Mouse (Mus musculus) stomach, embryonic 15.5 days (tissue): Measurements from ENCODE around the gene Ceacam14. TPM values are rescaled to one million over a fixed set of nuclear protein-coding genes. Genes with fewer than 3 reads are reported as not detected.

Source experiments
- ATAC-seq: fragments of 200-750 bp; cut with Nextera tagmentation; 2 replicates; pipeline ENCODE4 v1.8.0; 2017; ENCODE audit warnings: low read depth, moderate number of reproducible peaks, moderate TSS enrichment; ENCODE audit not compliant: insufficient read depth, low FRiP score
- H3K27ac ChIP-seq: fragments of 300-500 bp; sonication (generic); 2 replicates; pipeline ENCODE4 v1.5.1; 2015; ENCODE audit warnings: mild to moderate bottlenecking, inconsistent platforms
- H3K27me3 ChIP-seq: fragments of 300-500 bp; sonication (generic); replicated peaks from 2 replicates; pipeline ENCODE4 v1.6.1; 2015; ENCODE audit warnings: inconsistent platforms
- H3K36me3 ChIP-seq: fragments of 300-500 bp; sonication (generic); 2 replicates; pipeline ENCODE4 v1.6.1; 2015; ENCODE audit warnings: inconsistent platforms
- H3K4me1 ChIP-seq: fragments of 300-500 bp; sonication (generic); 2 replicates; pipeline ENCODE4 v1.6.1; 2015; ENCODE audit warnings: inconsistent platforms
- H3K4me2 ChIP-seq: fragments of 300-500 bp; sonication (generic); 2 replicates; pipeline ENCODE4 v1.6.1; 2015; ENCODE audit warnings: mild to moderate bottlenecking, inconsistent platforms
- H3K4me3 ChIP-seq: fragments of 300-500 bp; sonication (generic); replicated peaks from 2 replicates; pipeline ENCODE4 v1.5.1; 2015; ENCODE audit warnings: inconsistent platforms
- H3K9ac ChIP-seq: fragments of 300-500 bp; sonication (generic); 2 replicates; pipeline ENCODE4 v1.6.1; 2015; ENCODE audit warnings: inconsistent platforms
- H3K9me3 ChIP-seq: fragments of 300-500 bp; sonication (generic); 2 replicates; pipeline ENCODE4 v1.6.1; 2016; ENCODE audit warnings: inconsistent platforms
- WGBS: fragments of 180-500 bp; shearing (Covaris S2); methylation state at CpG from one replicate; pipeline ENCODE4 v1.1.7; 2015; 5-methylcytosine and 5-hydroxymethylcytosine counted together
- polyA plus RNA-seq: library from polyadenylated mRNA; unstranded; fragments of >200 nt; fragmentation: Nextera tagmentation; extraction: Ambion mirVana; gene quantifications from 2 replicates; pipeline ENCODE4 v1.2.1, GENCODE M21; 2015

Gene Ceacam14
- polyA plus RNA-seq = not detected in 2 replicates

DNA sequence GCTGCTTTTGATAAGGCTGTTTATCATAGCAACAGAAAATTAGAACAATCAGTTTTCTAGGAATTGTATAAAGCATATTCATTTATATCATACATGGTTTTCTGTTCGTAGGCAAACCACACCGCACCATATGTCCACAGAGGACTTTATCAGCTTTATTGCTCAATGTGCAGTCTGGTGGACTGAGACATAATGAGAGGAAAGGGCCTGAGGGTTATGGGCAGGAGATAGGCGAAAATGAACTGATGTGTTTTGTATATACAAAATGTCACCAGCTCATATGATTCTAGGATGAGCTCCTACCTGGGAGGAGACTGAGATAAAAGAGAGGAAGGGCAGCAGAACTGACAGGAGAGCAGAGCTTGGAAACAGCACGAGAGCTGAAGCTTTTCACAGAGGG, at the start of gene Ceacam14:
Gene Ceacam14, plus strand, starts transcription at position 301 of the 400 bp plus-strand sequence.
- Histone ChIP-seq H3K9ac (no peak within 1 kb of the TSS), H3K36me3 (no peaks in the 10 kb centered on the region), H3K27ac (no peak within 1 kb of the TSS), H3K4me2 (no peak within 1 kb of the TSS), H3K9me3 (no peaks in the 10 kb centered on the region), H3K4me1 (no peaks in the 10 kb centered on the region), H3K4me3 (no peak within 1 kb of the TSS), H3K27me3 (no peaks in the 10 kb centered on the region)
- 67% methylated on average over 4 of the region's 4 CpGs for WGBS
- no peak for ATAC-seq

Other genes with a start within 250 kb of the Ceacam14 start
- gene Ceacam5, start 99.4 kb upstream of the Ceacam14 start, polyA plus RNA-seq = not detected in 2 replicates
- gene Gm5155, start 59.1 kb downstream of the Ceacam14 start, polyA plus RNA-seq = not detected in 2 replicates
- gene Ceacam11, start 159.5 kb downstream of the Ceacam14 start, polyA plus RNA-seq = not detected in 2 replicates
- not detected in 2 replicates for gene Ceacam13, start 197.3 kb downstream of the Ceacam14 start, polyA plus RNA-seq